18 mouse cellular contexts compared by ENCODE assay signal in the genomic region with DNA sequence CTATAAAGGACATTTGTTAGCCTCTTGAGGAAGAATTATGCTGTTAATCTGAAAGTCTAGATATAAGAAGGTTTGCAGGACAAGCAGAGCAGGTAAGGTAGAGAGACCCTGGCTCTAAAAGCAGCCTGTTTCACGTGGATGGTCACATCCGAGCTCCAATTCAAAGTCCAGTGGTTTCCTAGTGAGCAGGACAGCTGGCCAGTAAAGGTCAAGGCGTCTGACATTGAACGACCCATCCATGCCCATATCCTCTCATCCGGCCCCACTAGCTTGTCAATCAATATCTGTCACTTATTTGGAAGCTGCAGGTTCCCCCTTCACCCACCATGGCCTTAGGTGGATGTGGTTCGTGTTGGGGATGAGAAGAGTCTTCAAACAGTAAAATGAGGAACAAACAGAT.
DNase-seq lines count a peak whose midpoint lies in the region; ATAC-seq and TF ChIP-seq lines count a peak whose summit lies in the region.
"Had no signal": no experiment of that assay in that cellular context is flagged by ENCODE, and none has a peak within 500 bp of the region (broad histone marks: within the 10 kb centered on the region; RNA-seq: fewer than 3 reads in every experiment).

No protein-coding gene starts in this region.

- no peak overlapping the region for H3K9ac ChIP-seq in kidney, embryonic 14.5 days (ENCODE audit: low read depth, low read length)
- H3K9ac ChIP-seq in MEL (ENCODE audit: control insufficient read depth, low read depth, low read length, poor library complexity, severe bottlenecking): no peak overlapping the region
- peak overlapping the region; percentile 25; the same call in 1 of the 2 replicates for H3K9ac ChIP-seq in forebrain, embryonic 16.5 days (replicated peaks; ENCODE audit: low read depth, low read length)
- H3K9ac ChIP-seq: heart, embryonic 12.5 days; neural tube, embryonic 15.5 days had no signal

- no peak for ATAC-seq in kidney, embryonic 14.5 days (ENCODE audit: low FRiP score, low TSS enrichment)
- no peak for ATAC-seq in forebrain, embryonic 16.5 days
- ATAC-seq: intestine, embryonic 16.5 days had no signal

- no peak for TF ChIP-seq CTCF in MEL (IDR thresholded peaks at IDR 0.05 in 2 of 3, conservative IDR thresholded peaks at IDR 0.05 in 1 of 3; ENCODE audit: control insufficient read depth in 1 of 3, insufficient read depth in 1 of 3, low read depth in 2 of 3, low read length in 3 of 3, poor library complexity in 1 of 3, severe bottlenecking in 1 of 3)

- no peak overlapping the region for H3K27ac ChIP-seq in kidney, embryonic 14.5 days (ENCODE audit: low read depth, low read length)
- H3K27ac ChIP-seq in MEL (ENCODE audit: control insufficient read depth, low read depth, low read length): no peak overlapping the region
- peak overlapping the region; percentile 86 for H3K27ac ChIP-seq in forebrain, embryonic 16.5 days (ENCODE audit: low read length)
- H3K27ac ChIP-seq: macrophage; neural tube, embryonic 15.5 days; stomach, postnatal 0 days had no signal

- no peak overlapping the region for H3K4me2 ChIP-seq in kidney, embryonic 14.5 days (replicated peaks; ENCODE audit: low read depth, low read length)
- no peak overlapping the region for H3K4me2 ChIP-seq in forebrain, embryonic 16.5 days (ENCODE audit: low read length)
- H3K4me2 ChIP-seq: heart, embryonic 12.5 days; neural tube, embryonic 15.5 days had no signal

- no peak for TF ChIP-seq EP300 in MEL (IDR thresholded peaks at IDR 0.05; ENCODE audit: low read depth in 1 of 2, low read length in 2 of 2)

- H3K4me3 ChIP-seq in kidney, embryonic 14.5 days (ENCODE audit: low read length): no peak overlapping the region
- H3K4me3 ChIP-seq in MEL (ENCODE audit: control insufficient read depth in 1 of 2, insufficient read depth in 1 of 2, low read depth in 2 of 2, low read length in 2 of 2): no peak overlapping the region
- H3K4me3 ChIP-seq in forebrain, embryonic 16.5 days (replicated peaks; ENCODE audit: low read length): no peak overlapping the region
- H3K4me3 ChIP-seq: heart, embryonic 12.5 days; neural tube, embryonic 15.5 days had no signal

- peaks cover 3% of the 10 kb centered on the region; the same call in 1 of the 2 replicates for H3K36me3 ChIP-seq in kidney, embryonic 14.5 days (ENCODE audit: control insufficient read depth, insufficient read depth, low read length)
- H3K36me3 ChIP-seq in MEL (ENCODE audit: control insufficient read depth in 1 of 2, insufficient read depth in 2 of 2, low read length in 2 of 2): no peaks in the 10 kb centered on the region
- H3K36me3 ChIP-seq in forebrain, embryonic 16.5 days (ENCODE audit: control insufficient read depth, insufficient read depth): peaks cover 2% of the 10 kb centered on the region; the same call in 1 of the 2 replicates
- H3K36me3 ChIP-seq: neural tube, embryonic 15.5 days had no signal

- no peak for TF ChIP-seq POLR2A in MEL (IDR thresholded peaks at IDR 0.05; ENCODE audit: control insufficient read depth in 1 of 2, insufficient read depth in 1 of 2, low read depth in 1 of 2, low read length in 2 of 2, poor library complexity in 1 of 2)

- 46% methylated on average over 6 of the region's 6 CpGs for WGBS in kidney, embryonic 14.5 days
- 26% methylated on average over 6 of the region's 6 CpGs for WGBS in forebrain, embryonic 16.5 days

- no peaks in the 10 kb centered on the region for H3K79me2 ChIP-seq in MEL (ENCODE audit: control insufficient read depth, insufficient read depth, low read length, poor library complexity)

- H3K27me3 ChIP-seq in kidney, embryonic 14.5 days (ENCODE audit: control insufficient read depth, insufficient read depth, low read length): no peaks in the 10 kb centered on the region
- H3K27me3 ChIP-seq in MEL (ENCODE audit: control insufficient read depth in 1 of 2, insufficient read depth in 2 of 2, low read length in 2 of 2): no peaks in the 10 kb centered on the region
- no peaks in the 10 kb centered on the region for H3K27me3 ChIP-seq in forebrain, embryonic 16.5 days (replicated peaks; ENCODE audit: control insufficient read depth, insufficient read depth, low read length)
- H3K27me3 ChIP-seq: heart, embryonic 12.5 days; neural tube, embryonic 15.5 days had no signal

- no peak for TF ChIP-seq RAD21 in MEL (IDR thresholded peaks at IDR 0.05; ENCODE audit: low read depth, low read length)

- peak; percentile 53 for DNase-seq in kidney, adult 18-20 months
- peak; percentile 8 for DNase-seq in MEL (ENCODE audit: low read depth, low spot score)
- DNase-seq in kidney, postnatal 36 days: peak; percentile 69 to 70
- DNase-seq in adrenal gland, postnatal 36 days: no peak
- no peak for DNase-seq in B cell, adult 2 months
- DNase-seq: adrenal gland, postnatal 14 days; cerebellum, adult 9-11 months; lung, adult 2 months; right cerebral cortex, adult 18-20 months; thymus, postnatal 36 days had no signal

- 0 out of 2 replicates have a peak, but pooled peaks cover 9% of the 10 kb centered on the region for H3K4me1 ChIP-seq in kidney, embryonic 14.5 days (ENCODE audit: control insufficient read depth, insufficient read depth, low read length)
- no peaks in the 10 kb centered on the region for H3K4me1 ChIP-seq in MEL (ENCODE audit: control insufficient read depth in 1 of 2, insufficient read depth in 2 of 2, low read length in 2 of 2)
- H3K4me1 ChIP-seq in forebrain, embryonic 16.5 days (replicated peaks; ENCODE audit: control insufficient read depth, insufficient read depth, low read length): peaks cover 43% of the 10 kb centered on the region

- H3K9me3 ChIP-seq in kidney, embryonic 14.5 days (ENCODE audit: control insufficient read depth, low read length): peaks cover 11% of the 10 kb centered on the region
- no peaks in the 10 kb centered on the region for H3K9me3 ChIP-seq in MEL (replicated peaks; ENCODE audit: insufficient read depth, low read length)
- peaks cover 7% of the 10 kb centered on the region; the same call in 1 of the 2 replicates for H3K9me3 ChIP-seq in forebrain, embryonic 16.5 days (ENCODE audit: control insufficient read depth, low read length)
- H3K9me3 ChIP-seq: G1E; neural tube, embryonic 15.5 days had no signal

TF ChIP-seq in MEL, 35 proteins besides CTCF, POLR2A, EP300 and RAD21:
- TF ChIP-seq JUND (IDR thresholded peaks at IDR 0.05; ENCODE audit: low read depth, low read length): no peak
- no peak for TF ChIP-seq TBP (IDR thresholded peaks at IDR 0.05; ENCODE audit: low read depth, low read length)

Comparison
In these comparisons a context has a peak if more than half of its experiments do, and no peak if none do; other contexts are left out.
1. DNase-seq: peak in kidney, adult 18-20 months (single experiment), MEL (single experiment) and kidney, postnatal 36 days (2 of 2); none in adrenal gland, postnatal 36 days (0 of 2) and B cell, adult 2 months (0 of 2).